Comparison of ENCODE assay signal across 8 mouse cellular contexts in genomic region chr1:58112880-58113279, GRCm38 (mm10). TPM values are rescaled to one million over a fixed set of nuclear protein-coding genes. Genes with fewer than 3 reads are reported as not detected.
DNase-seq lines count a peak whose midpoint lies in the region; ATAC-seq and TF ChIP-seq lines count a peak whose summit lies in the region.

TSS of gene Aox3 (plus strand) at chr1:58113130.

- ATAC-seq in forebrain, embryonic 13.5 days = peak; percentile 87
- peak; percentile 37; the same call in 1 of the 2 replicates for ATAC-seq in heart, embryonic 16.5 days (replicated peaks; ENCODE audit: extremely low read depth, insufficient read depth, low FRiP score)
- ATAC-seq in liver, embryonic 16.5 days (ENCODE audit: low read depth) = peak; percentile 71
- peak; percentile 81 for ATAC-seq in neural tube, embryonic 14.5 days (ENCODE audit: low read depth)

- no peak within 1 kb of the TSS for H3K9ac ChIP-seq in ES-Bruce4 (ENCODE audit: low read depth, poor library complexity, severe bottlenecking)
- no peak within 1 kb of the TSS for H3K9ac ChIP-seq in forebrain, embryonic 13.5 days
- H3K9ac ChIP-seq in heart, embryonic 16.5 days (ENCODE audit: low read length) = no peak within 1 kb of the TSS
- no peak within 1 kb of the TSS for H3K9ac ChIP-seq in liver, embryonic 16.5 days (ENCODE audit: low read depth, low read length)
- H3K9ac ChIP-seq in neural tube, embryonic 14.5 days (replicated peaks; ENCODE audit: low read depth, low read length) = no peak within 1 kb of the TSS

- no peaks in the 10 kb centered on the region for H3K27me3 ChIP-seq in ES-Bruce4 (ENCODE audit: control insufficient read depth, insufficient read depth, low read length, poor library complexity, severe bottlenecking)
- H3K27me3 ChIP-seq in forebrain, embryonic 13.5 days = no peaks in the 10 kb centered on the region
- no peaks in the 10 kb centered on the region for H3K27me3 ChIP-seq in heart, embryonic 16.5 days (ENCODE audit: control insufficient read depth, insufficient read depth, low read length)
- H3K27me3 ChIP-seq in liver, embryonic 16.5 days (ENCODE audit: control insufficient read depth, insufficient read depth, low read depth, low read length) = no peaks in the 10 kb centered on the region
- H3K27me3 ChIP-seq in neural tube, embryonic 14.5 days (ENCODE audit: control insufficient read depth, insufficient read depth, low read length) = no peaks in the 10 kb centered on the region

- peak; percentile 84 for TF ChIP-seq CTCF in ES-Bruce4 (IDR thresholded peaks at IDR 0.05; ENCODE audit: low read depth, low read length)

- TF ChIP-seq POLR2A in ES-Bruce4 (IDR thresholded peaks at IDR 0.05; ENCODE audit: insufficient read depth, low read length) = no peak

- no peak within 1 kb of the TSS for H3K27ac ChIP-seq in ES-Bruce4 (ENCODE audit: insufficient read depth, low read length)
- H3K27ac ChIP-seq in forebrain, embryonic 13.5 days = no peak within 1 kb of the TSS
- no peak within 1 kb of the TSS for H3K27ac ChIP-seq in heart, embryonic 16.5 days (ENCODE audit: low read length)
- no peak within 1 kb of the TSS for H3K27ac ChIP-seq in liver, embryonic 16.5 days (ENCODE audit: low read length)
- no peak within 1 kb of the TSS for H3K27ac ChIP-seq in neural tube, embryonic 14.5 days (ENCODE audit: low read depth, low read length)

- TF ChIP-seq EP300 in ES-Bruce4 (IDR thresholded peaks at IDR 0.05; ENCODE audit: insufficient read depth, low read depth, low read length) = no peak

- no peaks in the 10 kb centered on the region for H3K36me3 ChIP-seq in ES-Bruce4 (ENCODE audit: control insufficient read depth, insufficient read depth, low read length, poor library complexity, severe bottlenecking)
- no peaks in the 10 kb centered on the region for H3K36me3 ChIP-seq in forebrain, embryonic 13.5 days (ENCODE audit: poor library complexity, severe bottlenecking)
- H3K36me3 ChIP-seq in heart, embryonic 16.5 days (ENCODE audit: control insufficient read depth, insufficient read depth) = no peaks in the 10 kb centered on the region
- H3K36me3 ChIP-seq in liver, embryonic 16.5 days (ENCODE audit: control insufficient read depth, insufficient read depth) = no peaks in the 10 kb centered on the region
- H3K36me3 ChIP-seq in neural tube, embryonic 14.5 days (ENCODE audit: control insufficient read depth, insufficient read depth, low read length) = no peaks in the 10 kb centered on the region

- WGBS in forebrain, embryonic 13.5 days = 16% methylated on average over 11 of the region's 11 CpGs
- WGBS in heart, embryonic 16.5 days = 13% methylated on average over 11 of the region's 11 CpGs
- WGBS in liver, embryonic 16.5 days (ENCODE audit: insufficient replicate concordance) = 19% methylated on average over 11 of the region's 11 CpGs
- WGBS in neural tube, embryonic 14.5 days = 16% methylated on average over 11 of the region's 11 CpGs

- no peak within 1 kb of the TSS for H3K4me3 ChIP-seq in ES-Bruce4 (ENCODE audit: low read depth, low read length)
- no peak within 1 kb of the TSS for H3K4me3 ChIP-seq in forebrain, embryonic 13.5 days
- H3K4me3 ChIP-seq in heart, embryonic 16.5 days (ENCODE audit: low read length) = no peak within 1 kb of the TSS
- H3K4me3 ChIP-seq in liver, embryonic 16.5 days (ENCODE audit: low read depth, low read length) = 0 out of 2 replicates have a peak within 1 kb of the TSS, but pooled peaks have one; percentile 11
- no peak within 1 kb of the TSS for H3K4me3 ChIP-seq in neural tube, embryonic 14.5 days (ENCODE audit: low read depth, low read length)

- H3K4me1 ChIP-seq in ES-Bruce4 (ENCODE audit: control insufficient read depth, insufficient read depth, low read length) = no peaks in the 10 kb centered on the region
- 0 out of 2 replicates have a peak, but pooled peaks cover 4% of the 10 kb centered on the region for H3K4me1 ChIP-seq in forebrain, embryonic 13.5 days
- no peaks in the 10 kb centered on the region; the same call in 1 of the 2 replicates for H3K4me1 ChIP-seq in heart, embryonic 16.5 days (ENCODE audit: control insufficient read depth, insufficient read depth, low read length)
- H3K4me1 ChIP-seq in liver, embryonic 16.5 days (ENCODE audit: control insufficient read depth, low read depth, low read length) = no peaks in the 10 kb centered on the region
- H3K4me1 ChIP-seq in neural tube, embryonic 14.5 days (ENCODE audit: control insufficient read depth, insufficient read depth, low read length) = no peaks in the 10 kb centered on the region

- peak within 1 kb of the TSS; percentile 36; the same call in 1 of the 2 replicates for H3K4me2 ChIP-seq in forebrain, embryonic 13.5 days
- peak within 1 kb of the TSS; percentile 41 for H3K4me2 ChIP-seq in heart, embryonic 16.5 days (ENCODE audit: low read depth, low read length)
- 0 out of 2 replicates have a peak within 1 kb of the TSS, but pooled peaks have one; percentile 5 for H3K4me2 ChIP-seq in liver, embryonic 16.5 days (ENCODE audit: low read depth, low read length)
- H3K4me2 ChIP-seq in neural tube, embryonic 14.5 days (ENCODE audit: low read depth, low read length) = no peak within 1 kb of the TSS

- DNase-seq in c-Kit-positive CD71-positive TER-119-negative erythroid progenitor cells, embryonic 14.5 days (ENCODE audit: low read depth) = peak; percentile 5
- DNase-seq in kidney, postnatal 36 days = peak; percentile 48 to 84
- peak; percentile 20 to 22 for DNase-seq in thymus, postnatal 36 days

- H3K9me3 ChIP-seq in ES-Bruce4 (replicated peaks; ENCODE audit: control insufficient read depth, insufficient read depth, low read length, poor library complexity, severe bottlenecking) = peaks cover 4% of the 10 kb centered on the region; the same call in 1 of the 2 replicates
- H3K9me3 ChIP-seq in forebrain, embryonic 13.5 days (replicated peaks) = no peaks in the 10 kb centered on the region
- no peaks in the 10 kb centered on the region for H3K9me3 ChIP-seq in heart, embryonic 16.5 days (replicated peaks; ENCODE audit: control insufficient read depth, low read length)
- H3K9me3 ChIP-seq in liver, embryonic 16.5 days (replicated peaks; ENCODE audit: control insufficient read depth, low read length) = no peaks in the 10 kb centered on the region
- no peaks in the 10 kb centered on the region for H3K9me3 ChIP-seq in neural tube, embryonic 14.5 days (ENCODE audit: control insufficient read depth, low read length)

RNA-seq across cellular contexts. Expression of gene Aox3, which starts in this region (rescaled TPM):
- polyA plus RNA-seq in ES-Bruce4 (2011; ENCODE audit: insufficient read depth, insufficient read length, low read depth, missing spikeins) = 0.97 and 1.5 TPM in 2 replicates
- polyA plus RNA-seq in forebrain, embryonic 13.5 days (2015; fragmentation: Nextera tagmentation; extraction: Ambion mirVana) = not detected in 2 replicates
- polyA plus RNA-seq in heart, embryonic 16.5 days (2015; fragmentation: Nextera tagmentation; extraction: Ambion mirVana) = 0.55 and 0.64 TPM in 2 replicates
- 6.1 and 7.2 TPM in 2 replicates for polyA plus RNA-seq in liver, embryonic 16.5 days (2015; fragmentation: Nextera tagmentation; extraction: Ambion mirVana)
- 0.13 and 0.18 TPM in 2 replicates for polyA plus RNA-seq in neural tube, embryonic 14.5 days (2014; fragmentation: Nextera tagmentation; extraction: Ambion mirVana)

Comparison
In these comparisons a context has a peak if more than half of its experiments do, and no peak if none do; other contexts are left out.
1. Peak in ATAC-seq and H3K4me2 ChIP-seq in forebrain, embryonic 13.5 days; RNA of the gene not detected or under 1 TPM.
2. Peak in ATAC-seq and H3K4me2 ChIP-seq in heart, embryonic 16.5 days; RNA of the gene not detected or under 1 TPM.
3. Peak in ATAC-seq in neural tube, embryonic 14.5 days; RNA of the gene not detected or under 1 TPM.
4. DNase-seq: peak in every context shown above with its lines; median percentile 66 in kidney, postnatal 36 days; 21 in thymus, postnatal 36 days; 5 in c-Kit-positive CD71-positive TER-119-negative erythroid progenitor cells, embryonic 14.5 days.
5. ATAC-seq: peak in every context shown above with its lines; median percentile 87 in forebrain, embryonic 13.5 days; 81 in neural tube, embryonic 14.5 days; 71 in liver, embryonic 16.5 days; 37 in heart, embryonic 16.5 days.